Mouse (Mus musculus) layer of hippocampus, postnatal 10 days (tissue): Measurements from ENCODE around the gene Mgat3. TPM values are rescaled to one million over a fixed set of nuclear protein-coding genes. Genes with fewer than 3 reads are reported as not detected.

Experiments used
- DNase-seq, 2 experiments: peaks; one replicate each; pipeline ENCODE4 v3.0.0; 2021; ENCODE audit warnings: low spot score in 2 of 2
- total RNA-seq, 2 experiments: library from RNA; stranded (reverse); gene quantifications; 2 replicates each; pipeline ENCODE4 v1.2.3; 2021

Gene Mgat3
- total RNA-seq, 2 experiments from 2014 or later = 85.8 to 89.8 TPM

- no peak for DNase-seq
These were observed 50.2 kb downstream of the Mgat3 start for GRCm38 (mm10) chr15:80223751-80224150.

- DNase-seq = peak; percentile 82 to 86
These were observed 51.7 kb downstream of the Mgat3 start for GRCm38 (mm10) chr15:80225208-80225607.

DNA sequence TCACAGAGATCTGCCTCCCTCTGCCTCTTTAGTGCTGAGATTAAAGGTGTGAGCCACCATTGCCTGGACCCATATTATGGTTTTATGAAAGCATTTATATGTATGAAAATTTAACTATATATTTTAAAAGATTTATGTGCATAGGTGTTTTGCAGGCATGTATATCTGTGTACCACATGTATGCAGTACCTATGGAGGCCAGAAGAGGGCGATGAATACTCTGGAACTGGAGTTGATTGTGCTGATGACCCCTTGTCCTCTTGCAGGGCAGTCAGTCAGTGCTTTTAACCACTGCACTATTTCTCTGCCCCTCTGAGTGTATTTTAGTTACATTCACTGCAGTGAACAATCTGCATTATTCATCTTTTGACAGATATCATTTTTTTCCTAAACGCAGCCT lies 52.3 kb downstream of the Mgat3 start:
- DNase-seq = peak; percentile 55 to 67

DNA sequence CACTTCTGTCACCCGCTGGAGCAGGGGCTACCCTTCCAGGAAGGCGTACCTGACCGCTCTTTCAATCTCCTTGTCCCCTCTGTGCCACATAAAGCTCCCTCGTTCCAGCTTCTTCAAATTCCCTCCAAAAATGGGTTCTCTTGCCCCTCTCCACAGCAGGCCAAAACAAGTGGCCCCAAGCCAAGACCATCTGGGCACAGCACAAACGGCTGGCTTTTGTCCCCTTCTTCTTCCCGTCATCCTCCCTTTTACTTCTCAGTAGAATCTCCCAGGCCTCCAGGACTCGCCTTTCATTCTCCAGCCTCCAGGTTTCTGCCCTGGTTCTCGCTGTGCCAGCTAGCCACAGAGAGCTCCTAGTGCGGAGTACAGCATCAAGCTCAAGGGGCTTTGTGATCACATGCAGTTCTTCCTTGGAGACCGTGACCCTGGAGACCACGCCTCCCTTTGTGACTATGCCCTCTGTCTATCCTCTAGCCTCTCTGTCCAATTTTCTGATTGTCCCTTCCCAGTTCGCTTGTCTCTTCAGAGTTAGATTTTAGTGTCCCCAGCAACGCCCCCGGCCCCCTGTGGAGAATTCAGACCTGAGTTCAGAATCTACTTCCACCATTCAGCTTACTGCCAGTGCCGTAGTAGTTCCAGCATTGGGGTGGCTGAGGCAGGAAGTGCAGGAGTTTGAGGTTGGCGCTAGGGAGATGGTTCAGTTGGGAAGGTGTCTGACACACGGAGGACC lies 54.7 kb downstream of the Mgat3 start:
- no peak for DNase-seq

DNA sequence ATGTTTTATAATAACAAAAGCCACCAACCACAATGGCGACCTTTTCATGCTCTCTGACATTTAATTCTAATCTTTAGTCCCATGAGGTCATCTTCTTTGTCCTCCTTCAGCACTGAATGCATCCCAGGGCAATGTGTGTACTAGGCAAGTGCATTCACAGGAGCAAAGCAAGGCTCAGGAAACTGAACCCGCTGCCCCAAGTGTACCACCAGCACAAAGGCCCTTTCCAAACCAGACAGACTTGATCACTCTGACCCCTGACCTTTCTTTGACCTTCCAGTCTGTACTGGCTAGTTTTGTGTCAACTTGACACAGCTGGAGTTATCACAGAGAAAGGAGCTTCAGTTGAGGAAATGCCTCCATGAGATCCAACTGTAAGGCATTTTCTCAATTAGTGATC lies 58.8 kb downstream of the Mgat3 start:
- DNase-seq = no peak

- no peak for DNase-seq
These were observed 59.5 kb downstream of the Mgat3 start for GRCm38 (mm10) chr15:80233053-80233452.

DNA sequence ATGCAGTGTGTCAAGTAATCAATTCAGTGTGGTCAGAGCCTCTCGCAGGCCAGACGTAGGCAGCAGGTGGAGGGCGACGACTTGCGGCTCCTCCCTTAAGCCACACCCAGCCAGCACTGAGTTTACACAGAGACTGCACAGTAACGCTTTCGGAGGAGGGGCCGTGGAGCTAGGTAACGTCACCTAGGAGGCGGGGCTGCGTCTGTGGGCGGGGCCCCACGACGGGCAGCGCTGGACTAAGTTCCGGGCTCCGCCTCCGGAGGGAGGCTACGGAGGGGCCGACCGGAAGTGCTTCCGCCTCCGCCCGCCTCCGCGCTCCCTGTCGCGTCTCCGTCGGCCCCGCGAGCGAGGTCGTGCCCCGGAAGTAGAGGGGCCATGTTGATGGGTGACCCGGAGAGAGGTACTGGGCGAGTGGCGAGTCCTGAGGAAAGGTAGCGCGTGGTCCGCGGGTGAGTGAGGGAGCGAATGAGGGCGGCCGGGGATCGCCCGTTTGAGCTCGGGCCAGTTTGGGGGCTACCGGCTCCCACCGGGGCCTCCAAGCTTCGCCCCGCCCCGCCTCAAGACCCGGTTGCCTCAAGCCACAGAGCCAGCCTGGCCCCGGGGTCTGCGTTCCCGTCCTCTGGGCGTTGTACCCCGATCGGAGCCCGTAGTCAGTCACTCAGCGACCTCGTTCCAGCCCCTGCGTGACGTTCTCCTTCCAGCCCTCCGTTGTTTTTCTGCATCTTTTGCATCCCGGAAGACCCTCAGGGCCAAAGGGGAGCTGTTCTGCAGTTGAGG lies 60.4 kb downstream of the Mgat3 start, which contains the start of gene Mief1:
Gene Mief1 (plus strand): TSS at position 286 of the 777 bp plus-strand sequence.
- DNase-seq = peak; percentile 93 to 96

- DNase-seq = no peak
These were observed 62.0 kb downstream of the Mgat3 start, which contains the start of gene AC140267.1 for GRCm38 (mm10) chr15:80235535-80235934. Gene AC140267.1, plus strand, starts transcription at chr15:80235835.

DNA sequence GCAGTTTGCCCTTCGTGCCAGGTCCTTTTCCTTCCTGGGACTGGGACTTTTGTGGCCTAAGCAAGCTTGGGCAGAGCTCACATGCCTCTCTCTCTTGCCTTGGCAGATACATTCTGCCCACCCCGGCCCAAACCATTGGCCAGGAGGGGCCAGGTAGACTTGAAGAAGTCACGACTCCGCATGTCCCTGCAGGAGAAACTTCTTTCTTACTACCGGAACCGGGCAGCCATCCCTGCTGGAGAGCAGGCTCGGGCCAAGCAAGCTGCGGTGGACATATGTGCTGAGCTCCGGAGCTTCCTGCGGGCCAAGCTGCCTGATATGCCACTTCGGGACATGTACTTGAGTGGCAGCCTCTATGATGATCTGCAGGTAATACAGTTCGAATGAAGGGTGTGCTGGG lies 74.6 kb downstream of the Mgat3 start:
- no peak for DNase-seq

- no peak for DNase-seq
These were observed 75.1 kb downstream of the Mgat3 start for GRCm38 (mm10) chr15:80248596-80248995.

GRCm38 (mm10) chr15:80249672-80250071 lies 76.2 kb downstream of the Mgat3 start:
- no peak for DNase-seq

GRCm38 (mm10) chr15:80250586-80250985 lies 77.1 kb downstream of the Mgat3 start:
- DNase-seq = no peak

GRCm38 (mm10) chr15:80253530-80253929 lies 80.0 kb downstream of the Mgat3 start:
- no peak for DNase-seq

- DNase-seq = no peak
These were observed 80.7 kb downstream of the Mgat3 start for GRCm38 (mm10) chr15:80254207-80254606.

GRCm38 (mm10) chr15:80254847-80255645 lies 81.5 kb downstream of the Mgat3 start, which contains the start of gene Atf4:
Gene Atf4, plus strand, starts transcription at chr15:80255184.
- peak; percentile 98 for DNase-seq

GRCm38 (mm10) chr15:80255646-80256121 lies 82.2 kb downstream of the Mgat3 start:
- peak; percentile 68 to 75 for DNase-seq

- no peak for DNase-seq
These were observed 82.7 kb downstream of the Mgat3 start for GRCm38 (mm10) chr15:80256242-80256641.

DNA sequence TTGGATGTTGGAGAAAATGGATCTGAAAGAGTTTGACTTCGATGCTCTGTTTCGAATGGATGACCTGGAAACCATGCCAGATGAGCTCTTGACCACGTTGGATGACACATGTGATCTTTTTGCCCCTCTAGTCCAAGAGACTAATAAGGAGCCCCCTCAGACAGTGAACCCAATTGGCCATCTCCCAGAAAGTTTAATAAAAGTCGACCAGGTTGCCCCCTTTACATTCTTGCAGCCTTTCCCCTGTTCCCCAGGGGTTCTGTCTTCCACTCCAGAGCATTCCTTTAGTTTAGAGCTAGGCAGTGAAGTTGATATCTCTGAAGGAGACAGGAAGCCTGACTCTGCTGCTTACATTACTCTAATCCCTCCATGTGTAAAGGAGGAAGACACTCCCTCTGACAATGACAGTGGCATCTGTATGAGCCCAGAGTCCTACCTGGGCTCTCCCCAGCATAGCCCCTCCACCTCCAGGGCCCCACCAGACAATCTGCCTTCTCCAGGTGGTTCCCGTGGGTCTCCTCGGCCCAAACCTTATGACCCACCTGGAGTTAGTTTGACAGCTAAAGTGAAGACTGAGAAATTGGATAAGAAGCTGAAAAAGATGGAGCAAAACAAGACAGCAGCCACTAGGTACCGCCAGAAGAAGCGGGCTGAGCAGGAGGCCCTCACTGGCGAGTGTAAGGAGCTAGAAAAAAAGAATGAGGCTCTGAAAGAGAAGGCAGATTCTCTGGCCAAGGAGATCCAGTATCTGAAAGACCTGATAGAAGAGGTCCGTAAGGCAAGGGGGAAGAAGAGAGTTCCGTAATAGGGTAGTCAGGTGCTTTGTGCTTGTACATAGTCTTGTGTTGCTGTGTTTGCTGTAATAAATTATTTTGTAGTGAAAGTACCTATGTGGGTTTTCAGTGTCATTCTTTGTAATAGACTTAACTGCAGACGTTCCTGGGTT lies 83.4 kb downstream of the Mgat3 start:
- DNase-seq = no peak

DNA sequence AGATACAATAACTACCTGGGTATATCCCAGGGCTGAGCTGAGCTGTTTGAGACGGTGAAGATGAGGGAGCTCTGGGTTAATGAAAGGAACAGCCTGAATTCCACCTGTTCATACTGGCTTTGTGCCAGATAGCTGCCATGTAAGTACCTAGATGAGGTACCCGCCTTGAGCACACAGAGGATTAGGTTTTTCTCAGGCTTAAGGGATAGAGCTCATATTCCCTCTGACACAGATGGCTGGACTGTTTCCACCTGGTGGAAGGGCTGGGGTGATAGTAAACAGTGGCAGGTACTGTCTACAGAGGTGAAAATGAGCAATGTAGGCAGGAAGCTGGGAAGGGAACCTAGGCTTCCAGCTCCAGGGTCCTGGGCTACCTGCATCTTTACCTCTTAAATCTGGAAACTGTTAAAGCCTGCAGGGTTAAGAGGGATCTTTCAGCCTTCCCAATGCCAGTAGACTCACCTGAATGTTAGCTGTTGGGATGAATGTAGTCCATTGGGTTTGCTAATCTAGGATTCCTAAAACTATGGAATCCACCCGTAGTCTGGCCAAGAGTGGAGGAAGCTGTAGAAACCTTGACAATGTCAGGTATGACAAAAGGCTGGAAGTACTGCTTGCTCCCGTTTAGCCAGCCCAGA lies 84.2 kb downstream of the Mgat3 start:
- peak in 1 of 2 experiments; percentile 36 for DNase-seq
